Mouse (Mus musculus) gastrocnemius, postnatal 25 days (tissue): ENCODE results near the gene Gm42906. TPM values are rescaled to one million over a fixed set of nuclear protein-coding genes. Genes with fewer than 3 reads are reported as not detected.

Experiments used
- DNase-seq: peaks from one replicate; pipeline ENCODE4 v3.0.0; 2022
- total RNA-seq, 2 experiments: library from RNA; stranded (reverse); gene quantifications; 1 replicate in 1 of 2; 2 replicates in 1 of 2; pipeline ENCODE4 v1.2.3; 2021

The Gm42906 gene
- total RNA-seq, 2 experiments from 2014 or later, result 0.91 to 1.9 TPM

- no peak for DNase-seq
Observed at GRCm38 (mm10) chr5:151108291-151108897, 319.6 kb downstream of the Gm42906 start.

- DNase-seq, result no peak
Observed at GRCm38 (mm10) chr5:151106841-151107240, 321.1 kb downstream of the Gm42906 start.

- no peak for DNase-seq
Observed at GRCm38 (mm10) chr5:151105054-151105971, 322.6 kb downstream of the Gm42906 start.

- DNase-seq, result no peak
Observed at GRCm38 (mm10) chr5:151104354-151105053, 323.5 kb downstream of the Gm42906 start.

GRCm38 (mm10) chr5:151103284-151103683 lies 324.7 kb downstream of the Gm42906 start:
- no peak for DNase-seq

GRCm38 (mm10) chr5:151102262-151102661 lies 325.7 kb downstream of the Gm42906 start:
- no peak for DNase-seq

- DNase-seq, result no peak
Observed at GRCm38 (mm10) chr5:151096012-151096411, 332.0 kb downstream of the Gm42906 start.

- no peak for DNase-seq
Observed at GRCm38 (mm10) chr5:151092886-151093665, 334.9 kb downstream of the Gm42906 start.

GRCm38 (mm10) chr5:151090996-151091395 lies 337.0 kb downstream of the Gm42906 start:
- no peak for DNase-seq

- no peak for DNase-seq
Observed at GRCm38 (mm10) chr5:151089201-151089600, 338.8 kb downstream of the Gm42906 start.

- DNase-seq, result peak; percentile 32
Observed at GRCm38 (mm10) chr5:151086425-151087202, 341.3 kb downstream of the Gm42906 start.

- no peak for DNase-seq
Observed at GRCm38 (mm10) chr5:151085749-151086148, 342.2 kb downstream of the Gm42906 start.

GRCm38 (mm10) chr5:151080276-151080675 lies 347.7 kb downstream of the Gm42906 start:
- DNase-seq, result no peak

GRCm38 (mm10) chr5:151077953-151078352 lies 350.0 kb downstream of the Gm42906 start:
- DNase-seq, result no peak

- no peak for DNase-seq
Observed at GRCm38 (mm10) chr5:151076917-151077316, 351.0 kb downstream of the Gm42906 start.

- DNase-seq, result no peak
Observed at GRCm38 (mm10) chr5:151074282-151074681, 353.7 kb downstream of the Gm42906 start.

- peak; percentile 23 for DNase-seq
Observed at GRCm38 (mm10) chr5:151071430-151071829, 356.5 kb downstream of the Gm42906 start.

- DNase-seq, result no peak
Observed at GRCm38 (mm10) chr5:151070896-151071295, 357.1 kb downstream of the Gm42906 start.

GRCm38 (mm10) chr5:151069569-151069968 lies 358.4 kb downstream of the Gm42906 start:
- no peak for DNase-seq

- DNase-seq, result no peak
Observed at GRCm38 (mm10) chr5:151066016-151066415, 361.9 kb downstream of the Gm42906 start.

- DNase-seq, result no peak
Observed at GRCm38 (mm10) chr5:151065228-151065627, 362.7 kb downstream of the Gm42906 start.
